Mouse (Mus musculus): ENCODE data around the gene Chn2.

The Chn2 gene

GRCm38 (mm10) chr6:54183825-54184578 lies 144.6 kb downstream of the Chn2 start:
- in situ Hi-C loops (cut with MboI, MseI) = no loop called here

DNA sequence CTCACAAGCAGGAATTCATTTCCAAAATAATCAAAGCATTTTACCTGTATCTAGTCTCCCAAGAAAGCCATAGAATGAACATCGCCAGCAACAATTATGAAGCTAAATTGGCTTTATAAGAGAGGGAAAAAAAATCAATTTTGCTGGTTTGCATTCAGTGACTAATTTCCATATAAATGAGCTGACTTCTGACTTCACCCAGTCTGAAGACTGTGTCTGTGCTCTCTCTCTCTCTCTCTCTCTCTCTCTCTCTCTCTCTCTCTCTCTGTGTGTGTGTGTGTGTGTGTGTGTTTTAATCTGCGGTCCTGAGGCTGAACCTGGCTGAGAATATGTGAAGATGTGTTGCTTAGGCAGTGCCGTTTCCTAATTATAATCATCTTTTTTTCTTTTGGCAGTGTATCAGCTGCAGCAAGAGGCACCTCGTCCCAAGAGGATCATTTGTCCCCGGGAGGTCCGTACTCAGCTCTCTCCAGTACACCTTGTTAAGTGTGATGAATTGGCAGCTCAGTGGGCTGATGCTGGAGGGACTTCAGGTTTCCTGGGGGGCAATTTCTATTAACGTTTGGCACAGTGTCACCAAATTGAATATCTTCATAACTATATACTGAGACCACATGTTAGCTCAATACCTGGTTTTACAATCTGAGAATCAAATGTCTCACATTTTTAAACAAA lies 154.4 kb downstream of the Chn2 start:
- in situ Hi-C loops (cut with MboI, MseI) = no loop called here

GRCm38 (mm10) chr6:54197821-54198412 lies 158.6 kb downstream of the Chn2 start:
- in situ Hi-C loops (cut with MboI, MseI) = no loop called here

DNA sequence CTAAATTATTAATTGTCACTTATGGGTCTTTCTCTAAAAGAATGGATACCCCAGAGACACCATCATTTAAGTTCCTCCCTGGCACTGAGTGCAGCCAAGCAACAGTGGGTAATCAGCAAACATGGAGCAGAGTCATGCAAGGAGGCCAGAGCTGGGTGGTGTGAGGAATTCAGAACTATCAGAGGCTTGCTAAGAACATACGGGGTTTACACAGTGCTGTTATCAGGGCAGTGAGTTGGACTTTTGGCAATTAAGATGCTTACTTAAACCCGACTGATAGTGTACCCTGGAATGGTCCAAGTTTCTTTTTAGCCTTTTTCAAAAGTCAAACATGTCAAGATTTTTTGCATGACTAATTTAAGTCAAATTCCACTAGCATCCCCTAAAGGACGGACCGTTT lies 160.2 kb downstream of the Chn2 start:
- in situ Hi-C loops (cut with MboI, MseI) = no loop called here

GRCm38 (mm10) chr6:54200031-54200722 lies 160.8 kb downstream of the Chn2 start:
- in situ Hi-C loops (cut with MboI, MseI) = no loop called here

DNA sequence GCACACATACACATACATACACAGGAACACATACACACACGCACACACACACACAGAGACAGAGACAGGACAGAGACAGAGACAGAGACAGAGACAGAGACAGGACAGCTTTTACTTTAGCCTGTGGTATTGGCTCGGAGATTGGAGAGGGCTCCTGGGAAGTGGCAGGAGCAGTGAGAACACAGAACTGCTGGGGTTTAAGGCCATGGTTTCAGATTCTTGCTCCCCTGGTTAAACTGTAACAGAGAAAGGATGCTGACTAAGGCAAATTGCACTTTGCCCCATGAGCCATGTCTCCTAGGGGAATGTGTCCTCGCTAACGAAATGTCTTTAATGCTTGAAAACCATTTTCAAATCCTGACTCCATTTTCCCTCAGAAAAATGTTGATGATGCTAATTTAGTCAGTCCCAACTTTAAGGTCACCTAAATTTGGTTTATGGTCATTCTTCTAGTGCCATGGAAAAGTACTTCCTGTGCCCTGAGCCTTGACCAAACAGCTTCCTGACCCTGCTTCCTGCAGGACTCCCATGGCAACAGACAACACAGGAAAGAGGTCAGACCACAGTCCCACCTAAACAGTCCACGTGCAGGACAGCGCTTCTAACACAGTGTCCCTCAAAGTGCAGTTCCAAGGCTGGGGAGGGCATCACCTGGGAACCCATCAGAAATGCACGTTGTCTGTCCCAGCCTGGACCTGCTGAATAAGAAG lies 163.1 kb downstream of the Chn2 start:
- in situ Hi-C loops (cut with MboI, MseI) = no loop called here

DNA sequence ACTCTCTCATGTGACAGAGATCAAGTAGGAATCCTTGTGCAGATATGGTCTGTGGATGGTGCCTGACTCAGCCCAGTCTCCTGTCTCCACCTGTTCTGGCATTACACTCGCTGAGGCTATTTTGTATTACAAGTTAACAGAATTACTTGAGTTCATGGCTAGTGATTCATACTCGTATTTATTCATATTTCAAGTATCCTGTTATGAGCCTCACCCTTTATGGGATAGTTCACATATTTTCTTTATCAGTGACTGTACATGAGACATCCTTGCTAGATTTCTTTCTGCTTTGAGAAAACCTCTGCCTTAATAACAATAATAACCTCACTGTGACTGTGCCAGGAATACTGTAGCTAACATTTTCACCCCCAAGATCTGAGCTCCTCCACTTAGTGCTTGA lies 164.0 kb downstream of the Chn2 start:
- in situ Hi-C loops (cut with MboI, MseI) = no loop called here

DNA sequence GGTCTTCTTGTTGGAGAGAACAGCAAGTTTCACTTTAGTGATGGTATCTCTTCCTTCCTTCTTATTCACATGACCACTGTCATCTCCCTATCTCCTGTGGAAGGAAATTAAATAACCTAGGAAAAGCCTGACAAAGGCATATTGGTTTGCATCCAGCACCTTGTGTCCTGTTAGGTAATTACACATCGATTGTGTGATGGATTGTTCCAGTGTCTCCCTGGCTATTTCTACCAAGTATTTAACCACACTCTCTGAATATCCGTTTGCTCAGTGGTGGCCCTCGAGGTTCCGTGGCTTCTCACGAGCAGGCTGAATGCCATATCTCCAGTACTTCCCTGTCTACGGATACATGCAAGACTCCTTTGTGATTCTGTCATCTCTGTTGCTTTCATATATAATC lies 164.6 kb downstream of the Chn2 start:
- in situ Hi-C loops (cut with MboI, MseI) = no loop called here

DNA sequence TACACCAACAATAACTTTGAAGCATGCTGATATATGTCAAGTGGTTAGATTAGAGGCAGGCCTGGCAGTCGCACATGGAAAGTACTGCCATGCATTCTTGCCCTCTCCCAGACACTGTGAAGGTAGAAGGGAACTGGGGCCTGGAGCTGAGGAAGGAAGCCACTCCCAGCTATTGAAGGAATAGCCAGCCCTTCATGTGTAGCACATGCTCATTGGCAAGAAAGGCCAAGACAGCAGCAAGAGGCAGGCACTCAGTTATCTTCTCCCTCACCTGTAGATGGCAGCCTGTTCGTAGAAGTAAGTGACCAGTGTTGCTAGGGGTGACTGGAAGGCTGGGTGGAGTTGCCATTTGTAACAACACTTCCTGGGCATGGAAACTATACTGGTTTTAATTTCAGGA lies 165.6 kb downstream of the Chn2 start:
- in situ Hi-C loops (cut with MboI, MseI) = no loop called here

DNA sequence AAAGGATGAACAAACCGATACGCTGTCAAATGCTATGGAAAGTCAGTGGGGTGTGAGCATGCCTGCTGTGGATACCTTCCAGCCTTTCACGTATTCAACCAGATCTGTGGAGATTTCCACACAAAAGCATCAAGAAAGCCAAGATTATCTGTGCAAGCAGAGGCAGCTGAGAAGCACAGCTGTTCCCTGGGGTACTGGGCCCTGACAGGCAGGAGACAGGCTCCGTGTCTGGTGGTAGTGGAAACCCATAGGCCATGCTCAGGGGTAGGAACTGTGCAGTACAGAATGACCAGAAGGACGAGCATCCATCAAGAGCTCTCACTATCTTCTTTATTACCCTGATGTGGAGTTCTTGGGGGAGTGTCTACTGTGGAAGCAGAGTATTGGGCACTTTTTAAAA lies 166.1 kb downstream of the Chn2 start:
- in situ Hi-C loops (cut with MboI, MseI) = no loop called here

DNA sequence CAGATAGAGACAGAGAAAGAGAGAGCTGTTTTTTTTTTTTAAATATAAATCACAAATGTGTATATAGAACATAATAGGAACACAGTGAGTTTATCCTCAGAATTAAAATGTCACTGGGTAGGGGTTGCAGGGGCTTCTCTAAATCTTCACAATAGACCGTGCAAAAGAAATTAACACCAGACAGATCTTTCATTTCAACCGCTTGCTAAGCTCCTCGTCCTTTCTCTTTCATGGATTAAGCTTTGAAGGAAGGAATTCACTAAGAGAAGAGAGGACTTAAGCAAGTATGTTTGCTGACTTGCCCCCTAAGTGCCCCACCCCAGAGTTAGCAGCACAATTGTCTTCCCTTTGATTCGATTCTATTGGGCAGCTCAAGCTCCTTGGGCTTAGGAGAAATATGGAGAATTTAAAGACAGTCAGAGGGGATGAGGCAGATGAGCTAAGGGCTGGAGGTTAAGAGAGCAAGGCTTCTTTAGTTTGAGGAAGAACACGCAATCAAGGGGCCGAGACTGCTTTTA lies 166.9 kb downstream of the Chn2 start:
- in situ Hi-C loops (cut with MboI, MseI) = no loop called here

DNA sequence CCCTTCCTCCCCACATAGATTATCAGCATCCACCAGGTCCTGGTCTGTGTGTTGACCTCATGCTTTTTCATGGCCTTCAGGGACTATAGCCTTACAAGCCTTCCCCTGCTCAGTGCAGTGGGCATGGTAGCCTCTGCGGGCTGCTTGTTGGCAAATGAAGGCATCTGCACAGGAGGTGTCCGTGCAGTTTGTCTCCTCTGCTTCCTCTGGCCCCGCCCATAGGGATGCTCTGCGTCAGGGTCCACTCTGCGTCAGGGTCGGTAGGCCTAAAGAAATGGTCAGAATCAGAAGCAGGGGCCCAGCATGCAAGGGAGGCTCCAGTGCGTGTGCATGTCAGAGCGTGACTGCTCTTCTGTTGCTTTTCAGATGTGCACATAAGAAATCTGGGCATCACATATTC lies 169.4 kb downstream of the Chn2 start:
- in situ Hi-C loops (cut with MboI, MseI) = no loop called here

GRCm38 (mm10) chr6:54210971-54211370 lies 171.6 kb downstream of the Chn2 start:
- in situ Hi-C loops (cut with MboI, MseI) = no loop called here

- in situ Hi-C loops (cut with MboI, MseI) = no loop called here
Observed at GRCm38 (mm10) chr6:54211939-54212338, 172.6 kb downstream of the Chn2 start.

DNA sequence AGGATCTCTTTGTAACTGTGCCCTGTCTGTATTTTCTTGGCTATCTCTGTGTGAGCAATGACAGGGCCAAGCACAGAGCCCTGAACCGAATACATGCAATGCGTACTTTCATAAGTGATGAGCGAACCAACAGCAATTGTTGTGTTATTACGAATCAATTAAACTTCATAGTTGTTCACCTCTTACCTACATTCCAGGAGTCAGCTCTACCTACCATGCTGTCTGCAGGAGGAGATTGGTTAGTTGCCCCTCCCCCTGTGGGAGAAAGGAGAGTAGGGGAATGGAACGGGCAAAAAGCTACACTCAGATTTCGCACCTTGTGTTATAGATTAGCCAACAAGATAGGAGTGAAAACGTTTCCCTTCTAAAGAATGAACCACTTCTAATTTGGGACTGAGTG lies 174.4 kb downstream of the Chn2 start:
- in situ Hi-C loops (cut with MboI, MseI) = no loop called here

- in situ Hi-C loops (cut with MboI, MseI) = no loop called here
Observed at GRCm38 (mm10) chr6:54215636-54216035, 176.3 kb downstream of the Chn2 start.

- in situ Hi-C loops (cut with MboI, MseI) = no loop called here
Observed at GRCm38 (mm10) chr6:54216512-54216911, 177.2 kb downstream of the Chn2 start.

DNA sequence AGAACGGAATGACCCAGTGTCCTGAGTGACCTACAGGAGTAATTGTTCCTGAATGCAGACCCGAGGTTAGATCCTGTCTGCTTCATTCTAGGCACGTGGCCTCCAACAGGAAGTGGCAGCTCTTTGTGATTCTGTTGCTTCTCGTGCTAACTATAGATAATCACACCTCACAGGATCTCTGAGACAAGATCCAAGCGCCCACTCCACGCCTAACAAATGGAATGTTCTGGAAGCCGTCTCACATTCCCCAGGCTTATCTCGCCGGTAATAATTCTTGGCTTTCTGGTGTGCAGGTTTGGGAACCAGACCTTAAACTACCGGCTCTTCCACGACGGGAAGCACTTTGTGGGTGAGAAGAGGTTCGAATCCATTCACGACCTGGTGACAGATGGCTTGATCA lies 180.8 kb downstream of the Chn2 start:
- in situ Hi-C loops (cut with MboI, MseI) = loop anchor here (5.0 kb wide), 1 partner anchor 183 kb away; the partner anchor contains the start of gene Chn2

DNA sequence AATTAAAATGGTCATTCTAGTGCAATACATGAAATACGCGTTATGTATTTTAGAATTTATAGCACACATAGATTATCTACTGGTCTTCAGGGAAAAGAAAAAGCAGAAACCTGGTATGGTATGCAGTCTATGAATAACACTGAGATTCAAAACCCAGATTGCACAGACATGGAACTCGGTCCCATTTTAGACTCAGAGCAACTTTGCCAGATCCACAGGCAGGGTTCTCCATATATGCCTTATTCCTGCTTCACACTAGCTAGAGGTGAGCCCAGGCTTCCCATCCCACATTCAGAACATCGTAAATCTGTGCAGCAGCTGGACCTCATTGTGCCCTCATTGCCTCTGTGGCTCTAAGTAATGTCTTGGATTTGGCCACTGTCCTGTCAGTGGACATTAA lies 184.2 kb downstream of the Chn2 start:
- in situ Hi-C loops (cut with MboI, MseI) = loop anchor here (5.0 kb wide), 1 partner anchor 186 kb away; the partner anchor contains the start of gene Chn2

GRCm38 (mm10) chr6:54224325-54224724 lies 185.0 kb downstream of the Chn2 start:
- in situ Hi-C loops (cut with MboI, MseI) = loop anchor here (5.0 kb wide), 1 partner anchor 187 kb away; the partner anchor contains the start of gene Chn2

- in situ Hi-C loops (cut with MboI, MseI) = no loop called here
Observed at GRCm38 (mm10) chr6:54225327-54225726, 186.0 kb downstream of the Chn2 start.

Data from regulatory T cell (primary cell).